Mouse (Mus musculus) limb, embryonic 15.5 days (tissue): Measurements from ENCODE around the gene 9530068E07Rik. TPM values are rescaled to one million over a fixed set of nuclear protein-coding genes. Genes with fewer than 3 reads are reported as not detected.

Experiments used
- ATAC-seq: fragments of 200-750 bp; cut with Nextera tagmentation; 2 replicates; pipeline ENCODE4 v1.8.0; 2017; ENCODE audit warnings: low read depth, moderate TSS enrichment; ENCODE audit not compliant: insufficient number of reproducible peaks, low FRiP score, low TSS enrichment
- H3K27ac ChIP-seq: fragments of 300-500 bp; sonication (generic); 2 replicates; pipeline ENCODE4 v1.5.1; 2015; ENCODE audit warnings: moderate library complexity, mild to moderate bottlenecking, inconsistent platforms
- H3K27me3 ChIP-seq: fragments of 300-500 bp; sonication (generic); 2 replicates; pipeline ENCODE4 v1.6.1; 2015; ENCODE audit warnings: inconsistent platforms
- H3K36me3 ChIP-seq: fragments of 300-500 bp; sonication (generic); 2 replicates; pipeline ENCODE4 v1.6.1; 2015; ENCODE audit warnings: inconsistent platforms
- H3K4me1 ChIP-seq: fragments of 300-500 bp; sonication (generic); 2 replicates; pipeline ENCODE4 v1.6.1; 2015; ENCODE audit warnings: inconsistent platforms
- H3K4me2 ChIP-seq: fragments of 300-500 bp; sonication (generic); 2 replicates; pipeline ENCODE4 v1.6.1; 2015; ENCODE audit warnings: mild to moderate bottlenecking, inconsistent platforms
- H3K4me3 ChIP-seq: fragments of 300-500 bp; sonication (generic); 2 replicates; pipeline ENCODE4 v1.5.1; 2015; ENCODE audit warnings: mild to moderate bottlenecking, inconsistent platforms
- H3K9ac ChIP-seq: fragments of 300-500 bp; sonication (generic); 2 replicates; pipeline ENCODE4 v1.6.1; 2015; ENCODE audit warnings: inconsistent platforms
- H3K9me3 ChIP-seq: fragments of 300-500 bp; sonication (generic); 2 replicates; pipeline ENCODE4 v1.6.1; 2016; ENCODE audit warnings: inconsistent platforms
- WGBS: fragments of 180-500 bp; shearing (Covaris S2); methylation state at CpG from one replicate; pipeline ENCODE4 v1.1.7; 2015; 5-methylcytosine and 5-hydroxymethylcytosine counted together
- polyA plus RNA-seq: library from polyadenylated mRNA; unstranded; fragments of >200 nt; fragmentation: Nextera tagmentation; extraction: Ambion mirVana; gene quantifications from 2 replicates; pipeline ENCODE4 v1.2.1, GENCODE M21; 2015

Gene 9530068E07Rik
- polyA plus RNA-seq, 1 experiment from 2014 or later = 197 TPM

DNA sequence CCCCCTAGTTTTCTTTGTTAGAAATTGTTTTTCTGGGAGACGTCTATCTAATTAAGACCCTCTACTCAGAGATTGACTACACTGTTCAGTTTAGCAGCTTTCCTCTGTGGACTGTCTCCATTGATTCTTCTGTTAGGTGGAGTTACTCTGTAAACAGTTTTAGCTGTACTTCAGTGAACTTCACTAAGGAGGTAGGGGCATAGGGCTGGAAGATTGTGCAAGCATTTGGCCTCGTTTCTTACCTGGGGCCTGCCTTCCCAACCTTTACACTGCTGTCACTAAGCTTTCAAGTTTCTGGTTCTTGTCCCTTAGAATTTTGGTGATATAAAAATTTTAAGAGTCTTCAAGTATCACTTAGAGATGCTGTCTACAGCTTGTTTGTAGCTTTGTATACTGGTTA is 5.2 kb downstream of the 9530068E07Rik start:
- Histone ChIP-seq H3K27ac (no peak overlapping the region), H3K9me3 (no peaks in the 10 kb centered on the region), H3K4me3 (no peak overlapping the region), H3K36me3 (peaks cover 22% of the 10 kb centered on the region), H3K27me3 (no peaks in the 10 kb centered on the region), H3K4me1 (peaks cover 20% of the 10 kb centered on the region), H3K4me2 (no peak overlapping the region), H3K9ac (no peak overlapping the region)
- 61% methylated on average over 2 of the region's 2 CpGs for WGBS
- ATAC-seq = no peak

DNA sequence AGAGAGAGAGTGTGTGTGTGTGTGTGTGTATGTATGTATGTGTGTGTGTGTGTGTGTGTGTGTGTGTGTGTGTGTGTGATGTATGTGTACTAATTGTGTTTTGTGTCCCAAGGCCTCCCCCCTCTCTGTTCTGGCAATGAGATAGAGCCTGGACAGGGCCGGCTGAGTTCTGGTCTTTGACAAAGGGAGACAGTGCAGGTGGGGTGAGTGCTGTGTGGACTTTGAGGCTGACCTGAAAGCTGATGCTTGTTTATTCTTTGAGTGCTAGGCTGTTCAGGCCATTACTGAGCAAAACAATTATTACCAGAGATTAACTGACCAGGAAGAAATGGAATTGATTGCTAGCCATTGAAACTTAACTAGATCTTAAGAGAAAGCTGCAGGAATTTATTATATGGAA is 6.3 kb downstream of the 9530068E07Rik start:
- Histone ChIP-seq H3K27me3 (no peaks in the 10 kb centered on the region), H3K4me1 (peaks cover 13% of the 10 kb centered on the region; the same call in 1 of the 2 replicates), H3K27ac (no peak overlapping the region), H3K36me3 (peaks cover 32% of the 10 kb centered on the region), H3K4me3 (no peak overlapping the region), H3K4me2 (no peak overlapping the region), H3K9me3 (no peaks in the 10 kb centered on the region), H3K9ac (no peak overlapping the region)
- WGBS = 67% methylated on average over 1 of the region's 1 CpGs
- ATAC-seq = no peak

DNA sequence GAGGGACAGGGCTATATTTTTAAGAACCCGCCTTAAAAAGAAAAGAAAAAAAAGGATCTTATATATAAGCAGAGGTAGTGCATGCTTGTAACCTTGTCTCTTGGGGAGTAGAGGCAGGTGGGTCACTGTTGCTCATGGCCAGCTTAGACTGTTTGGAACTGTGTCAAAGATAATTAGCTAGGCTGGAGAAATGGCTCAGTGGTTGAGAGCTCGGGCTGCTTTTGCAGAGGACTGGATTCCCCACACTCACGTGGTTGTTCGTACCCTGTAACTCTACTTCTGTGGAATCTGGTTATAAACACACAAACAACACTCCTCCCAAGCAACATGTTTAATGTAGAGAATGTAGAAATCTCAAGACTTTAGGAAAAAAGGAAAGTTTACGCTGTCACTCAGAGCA is 8.0 kb downstream of the 9530068E07Rik start:
- no peak for ATAC-seq
- H3K4me3 ChIP-seq = no peak overlapping the region
- WGBS = 86% methylated on average over 5 of the region's 5 CpGs
- H3K9me3 ChIP-seq = no peaks in the 10 kb centered on the region
- no peak overlapping the region for H3K9ac ChIP-seq
- no peaks in the 10 kb centered on the region for H3K27me3 ChIP-seq
- peaks cover 48% of the 10 kb centered on the region for H3K36me3 ChIP-seq
- H3K4me2 ChIP-seq = no peak overlapping the region
- peaks cover 11% of the 10 kb centered on the region; the same call in 1 of the 2 replicates for H3K4me1 ChIP-seq
- H3K27ac ChIP-seq = no peak overlapping the region

DNA sequence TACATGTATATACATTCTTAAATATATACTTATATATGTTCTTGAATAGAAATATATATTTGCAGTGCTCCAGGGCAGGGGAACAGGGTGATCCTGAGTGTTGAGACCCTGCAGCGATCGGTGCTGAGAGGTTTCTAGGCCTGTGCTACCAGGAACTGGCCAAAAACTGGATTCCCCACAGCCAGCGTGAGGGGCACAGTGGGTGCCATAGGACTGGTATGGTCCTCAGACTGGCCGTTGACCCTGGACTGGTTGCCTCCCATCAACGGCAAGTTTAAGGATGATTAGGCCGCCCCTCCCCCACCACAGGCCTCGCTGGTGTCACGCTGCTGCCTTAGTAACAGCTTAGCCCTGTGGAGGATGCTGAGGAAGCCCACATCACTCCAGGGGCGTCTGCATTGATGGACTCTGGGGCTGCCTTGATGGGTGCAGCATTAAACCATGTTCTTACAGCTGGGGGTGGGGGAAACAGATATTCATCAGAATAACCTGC is 9.0 kb downstream of the 9530068E07Rik start:
- Histone ChIP-seq H3K36me3 (peaks cover 54% of the 10 kb centered on the region), H3K27me3 (no peaks in the 10 kb centered on the region), H3K4me2 (no peak overlapping the region), H3K4me1 (peaks cover 10% of the 10 kb centered on the region; the same call in 1 of the 2 replicates), H3K27ac (no peak overlapping the region), H3K9ac (no peak overlapping the region), H3K4me3 (no peak overlapping the region), H3K9me3 (no peaks in the 10 kb centered on the region)
- ATAC-seq = no peak
- WGBS = 78% methylated on average over 9 of the region's 9 CpGs

DNA sequence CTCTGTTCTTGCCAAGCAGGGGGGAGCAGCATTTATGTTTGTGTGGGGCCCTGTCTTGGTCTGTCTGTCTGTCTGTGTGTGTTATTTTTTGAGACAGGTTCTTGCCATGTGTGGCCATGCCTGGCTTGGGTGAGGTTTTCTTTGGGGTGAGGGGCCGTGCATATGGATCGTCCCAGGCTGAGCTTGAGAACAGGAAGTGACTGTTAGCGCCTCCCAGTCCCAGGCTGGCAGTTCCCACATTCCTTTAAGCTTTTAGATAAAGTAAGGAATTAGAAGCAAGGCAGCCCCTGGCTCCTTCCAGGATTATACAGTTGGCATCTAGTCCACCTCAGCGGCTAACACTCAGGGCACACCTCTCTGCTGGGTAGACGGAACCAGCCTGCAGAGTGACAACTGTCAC is 13.1 kb downstream of the 9530068E07Rik start:
- H3K4me1 ChIP-seq = 0 out of 2 replicates have a peak, but pooled peaks cover 5% of the 10 kb centered on the region
- H3K27me3 ChIP-seq = no peaks in the 10 kb centered on the region
- H3K9ac ChIP-seq = no peak overlapping the region
- no peak overlapping the region for H3K27ac ChIP-seq
- no peak for ATAC-seq
- H3K36me3 ChIP-seq = peaks cover 41% of the 10 kb centered on the region
- no peak overlapping the region for H3K4me3 ChIP-seq
- 63% methylated on average over 5 of the region's 5 CpGs for WGBS
- H3K9me3 ChIP-seq = no peaks in the 10 kb centered on the region
- H3K4me2 ChIP-seq = no peak overlapping the region

DNA sequence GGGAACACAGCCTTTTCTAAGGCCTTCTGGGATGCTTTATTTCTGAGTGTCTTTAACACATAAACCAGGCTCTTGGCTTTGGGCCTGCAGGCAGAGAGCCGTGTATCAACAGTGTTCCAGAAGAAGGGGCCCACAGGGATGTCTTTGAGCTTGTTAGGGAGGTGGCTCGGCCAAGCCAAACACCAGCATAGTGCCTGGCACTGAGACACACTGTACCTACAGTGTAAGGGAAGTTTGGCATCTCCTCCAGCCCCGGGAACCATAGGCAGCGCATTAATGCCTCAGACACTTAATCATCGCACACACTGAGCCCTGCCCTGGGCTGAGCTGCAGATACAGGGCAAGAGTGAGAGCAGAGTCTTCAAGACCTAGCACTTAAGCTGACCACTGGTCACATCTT is 22.1 kb downstream of the 9530068E07Rik start:
- Histone ChIP-seq H3K36me3 (no peaks in the 10 kb centered on the region), H3K4me2 (no peak overlapping the region), H3K4me1 (peaks cover 14% of the 10 kb centered on the region), H3K4me3 (no peak overlapping the region), H3K27me3 (no peaks in the 10 kb centered on the region), H3K27ac (peak overlapping the region; percentile 71), H3K9ac (no peak overlapping the region), H3K9me3 (no peaks in the 10 kb centered on the region)
- WGBS = 56% methylated on average over 5 of the region's 5 CpGs
- ATAC-seq = peak; percentile 76

DNA sequence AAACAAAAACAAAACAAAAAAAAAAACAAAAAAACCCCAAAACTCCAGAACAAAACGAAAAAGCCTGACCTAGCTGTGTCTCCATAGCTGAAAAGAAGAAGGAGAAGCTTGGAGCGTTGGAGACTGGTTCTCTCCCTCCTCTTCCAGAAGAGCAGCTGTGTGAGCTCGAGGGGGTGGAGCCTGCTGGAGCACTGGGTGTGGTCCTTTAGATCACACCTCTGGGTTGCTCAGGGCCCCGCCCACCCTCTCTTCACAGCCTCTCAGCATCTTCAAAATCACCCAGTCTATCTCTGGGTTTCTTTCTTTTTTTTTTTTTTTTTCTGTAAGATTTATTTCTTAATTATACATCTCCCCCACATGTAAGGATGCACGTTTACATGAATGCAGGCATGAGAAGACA is 23.0 kb downstream of the 9530068E07Rik start:
- H3K4me3 ChIP-seq = no peak overlapping the region
- H3K4me2 ChIP-seq = no peak overlapping the region
- 43% methylated on average over 5 of the region's 5 CpGs for WGBS
- H3K27me3 ChIP-seq = no peaks in the 10 kb centered on the region
- no peak overlapping the region for H3K9ac ChIP-seq
- H3K27ac ChIP-seq = peak overlapping the region; percentile 71; the same call in 1 of the 2 replicates
- no peaks in the 10 kb centered on the region for H3K9me3 ChIP-seq
- H3K36me3 ChIP-seq = no peaks in the 10 kb centered on the region
- ATAC-seq = no peak
- H3K4me1 ChIP-seq = peaks cover 14% of the 10 kb centered on the region

DNA sequence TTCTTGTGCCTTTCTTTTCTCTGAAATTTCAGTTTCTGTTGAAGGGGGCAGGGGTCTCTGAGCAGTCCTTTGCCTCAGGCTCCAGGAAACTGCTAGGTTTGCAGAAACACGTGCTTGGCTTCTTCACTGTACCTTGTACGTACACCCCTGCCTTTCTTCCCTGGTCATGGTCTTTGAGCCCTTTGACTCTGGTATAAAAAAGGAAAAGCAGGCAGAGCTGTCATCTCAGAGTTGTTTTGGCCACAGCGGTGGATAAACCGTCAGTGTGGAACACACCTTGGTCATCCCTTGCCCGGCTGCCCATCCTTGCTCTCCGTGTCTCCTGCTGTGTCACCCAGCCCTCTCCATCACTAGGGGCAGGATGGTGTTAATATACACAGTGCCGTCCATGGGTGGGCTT is 23.6 kb downstream of the 9530068E07Rik start:
- Histone ChIP-seq H3K9me3 (no peaks in the 10 kb centered on the region), H3K4me3 (no peak overlapping the region), H3K27ac (no peak overlapping the region), H3K27me3 (no peaks in the 10 kb centered on the region), H3K4me2 (no peak overlapping the region), H3K9ac (no peak overlapping the region), H3K36me3 (no peaks in the 10 kb centered on the region), H3K4me1 (peaks cover 14% of the 10 kb centered on the region)
- WGBS = 74% methylated on average over 7 of the region's 7 CpGs
- ATAC-seq = no peak

DNA sequence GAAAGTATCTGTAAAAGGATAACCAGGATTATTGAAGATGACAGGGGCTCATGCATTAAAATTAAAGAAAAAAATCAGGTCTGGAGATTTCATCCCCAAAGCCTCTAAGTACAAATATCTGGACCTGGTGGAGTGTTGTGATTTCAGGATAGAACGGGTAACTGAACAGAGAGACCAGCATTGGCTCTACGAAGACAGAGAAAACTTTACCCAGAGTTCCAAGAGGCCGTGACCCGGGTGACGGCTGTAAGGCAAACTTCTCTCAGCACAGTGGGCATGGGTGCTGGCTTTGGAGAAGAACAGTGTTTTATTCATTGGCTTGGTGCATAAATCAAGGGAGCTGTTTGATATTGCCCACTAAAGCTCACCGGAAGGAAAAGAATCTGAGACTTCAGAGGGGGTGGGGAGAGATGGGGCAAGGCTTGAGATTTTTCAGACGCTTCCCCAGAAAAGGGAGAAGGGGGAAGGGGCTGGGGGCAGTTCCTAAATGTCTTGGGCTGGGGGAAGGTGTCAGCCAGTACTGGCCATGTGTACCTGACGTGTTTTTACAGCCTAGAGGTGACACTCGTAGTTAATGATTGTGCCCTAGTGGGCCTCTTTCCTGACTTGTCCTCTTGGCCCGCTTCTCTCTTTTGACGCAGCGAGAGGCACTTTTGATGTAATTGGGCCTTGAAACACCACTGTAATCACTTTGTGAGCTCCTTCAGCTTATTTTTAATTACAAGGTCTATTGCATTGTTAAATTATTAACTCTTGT is 24.2 kb downstream of the 9530068E07Rik start:
- H3K27me3 ChIP-seq = no peaks in the 10 kb centered on the region

DNA sequence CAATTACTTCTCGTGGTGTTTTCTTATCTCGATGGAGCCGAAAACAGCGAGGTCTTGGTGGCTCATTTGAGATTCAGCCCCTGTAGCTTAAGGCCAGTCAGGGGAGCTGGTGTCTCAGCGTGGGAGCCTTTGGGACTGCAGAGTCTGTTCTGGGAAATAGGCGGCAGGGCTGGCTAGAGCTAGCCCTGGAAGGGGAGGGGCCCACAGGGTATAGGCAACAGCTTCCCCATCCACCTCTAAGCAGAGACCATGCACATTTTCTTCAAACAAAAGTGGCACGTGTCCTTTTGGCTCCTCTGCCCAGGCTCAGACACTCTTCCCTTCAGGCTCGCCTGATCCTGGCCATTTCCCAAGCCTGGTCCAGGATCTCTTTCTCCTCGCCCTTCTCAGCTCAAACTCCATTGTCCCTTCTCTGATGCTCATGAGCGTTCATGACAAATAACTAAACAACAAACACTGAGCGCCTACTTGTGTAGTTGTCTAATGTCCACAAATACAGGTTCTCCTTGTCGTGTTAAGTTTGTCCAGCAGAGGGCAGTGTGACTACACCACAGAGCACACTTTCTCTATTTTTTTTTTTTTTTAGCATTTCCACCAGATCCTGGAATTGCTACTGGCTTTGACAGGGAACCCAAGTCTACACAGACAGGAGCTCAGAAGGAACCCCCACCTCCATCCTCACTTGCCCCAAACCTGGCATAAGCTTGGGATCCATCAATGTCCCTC is 25.0 kb downstream of the 9530068E07Rik start:
- H3K4me3 ChIP-seq = no peak overlapping the region
- H3K9ac ChIP-seq = no peak overlapping the region
- H3K4me2 ChIP-seq = no peak overlapping the region
- H3K4me1 ChIP-seq = peaks cover 14% of the 10 kb centered on the region
- H3K9me3 ChIP-seq = no peaks in the 10 kb centered on the region
- H3K27me3 ChIP-seq = no peaks in the 10 kb centered on the region
- no peak for ATAC-seq
- 28% methylated on average over 12 of the region's 12 CpGs for WGBS
- no peaks in the 10 kb centered on the region for H3K36me3 ChIP-seq
- no peak overlapping the region for H3K27ac ChIP-seq

More for the DNA sequence above, 24.2 kb downstream of the 9530068E07Rik start:
- Histone ChIP-seq H3K9me3 (no peaks in the 10 kb centered on the region), H3K36me3 (no peaks in the 10 kb centered on the region), H3K4me3 (no peak overlapping the region), H3K4me2 (no peak overlapping the region), H3K4me1 (peaks cover 14% of the 10 kb centered on the region), H3K9ac (no peak overlapping the region), H3K27ac (no peak overlapping the region)
- 50% methylated on average over 12 of the region's 12 CpGs for WGBS
- no peak for ATAC-seq

DNA sequence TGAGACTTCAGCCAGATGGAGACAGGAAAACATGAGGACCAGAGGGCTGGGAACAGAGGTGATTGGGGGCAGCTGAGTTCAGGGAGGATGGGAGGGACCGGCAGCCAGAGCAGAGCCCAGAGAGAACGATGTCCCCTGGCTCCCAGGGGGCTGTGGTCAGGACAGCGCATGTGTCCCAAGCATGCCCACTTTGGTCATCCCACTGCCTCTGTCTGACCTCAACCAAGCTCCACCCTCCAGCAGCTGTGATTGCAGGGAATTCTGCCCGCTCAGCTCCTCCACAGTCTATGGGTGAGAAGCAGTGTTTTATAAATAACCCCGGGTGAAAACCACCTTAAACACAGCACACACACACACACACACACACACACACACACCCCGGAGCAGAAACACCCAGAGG is 33.2 kb downstream of the 9530068E07Rik start:
- Histone ChIP-seq H3K4me1 (peaks cover 9% of the 10 kb centered on the region), H3K27ac (no peak overlapping the region), H3K9me3 (no peaks in the 10 kb centered on the region), H3K36me3 (no peaks in the 10 kb centered on the region), H3K4me3 (no peak overlapping the region), H3K27me3 (no peaks in the 10 kb centered on the region), H3K9ac (no peak overlapping the region), H3K4me2 (no peak overlapping the region)
- WGBS = 63% methylated on average over 6 of the region's 6 CpGs
- no peak for ATAC-seq

DNA sequence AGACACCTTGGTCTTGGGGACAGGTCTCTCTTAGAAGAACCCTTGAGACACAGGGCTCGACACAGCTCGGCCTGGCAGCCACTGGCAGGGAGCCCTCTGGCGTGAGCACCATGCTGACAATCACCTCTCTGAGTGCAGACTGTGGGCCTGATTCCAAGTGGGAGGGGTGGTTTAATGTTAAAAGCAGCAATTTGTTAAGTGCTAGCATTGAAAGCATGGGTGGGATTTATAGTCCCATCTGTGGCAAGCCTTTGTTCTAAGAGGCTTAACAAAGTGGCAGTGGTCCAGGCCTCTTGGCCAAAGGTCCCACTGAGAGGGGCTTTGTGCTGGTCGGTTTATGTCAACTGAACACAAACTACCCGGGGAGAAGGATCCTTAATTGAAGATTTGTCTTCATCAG is 35.4 kb downstream of the 9530068E07Rik start:
- H3K9me3 ChIP-seq = no peaks in the 10 kb centered on the region
- no peaks in the 10 kb centered on the region for H3K36me3 ChIP-seq
- H3K4me3 ChIP-seq = no peak overlapping the region
- H3K4me1 ChIP-seq = peaks cover 11% of the 10 kb centered on the region
- 40% methylated on average over 5 of the region's 5 CpGs for WGBS
- no peaks in the 10 kb centered on the region for H3K27me3 ChIP-seq
- no peak for ATAC-seq
- no peak overlapping the region for H3K4me2 ChIP-seq
- no peak overlapping the region for H3K9ac ChIP-seq
- no peak overlapping the region for H3K27ac ChIP-seq
